Mouse (Mus musculus) skeletal muscle tissue, postnatal 0 days (tissue): ENCODE results near the gene Rps9. TPM values are rescaled to one million over a fixed set of nuclear protein-coding genes. Genes with fewer than 3 reads are reported as not detected.

ENCODE experiments used
- microRNA-seq, 2 experiments: library from miRNA; unstranded; fragments of <30 nt; microRNA quantifications; one replicate each; pipeline ENCODE4; 2016
- polyA plus RNA-seq: library from polyadenylated mRNA; unstranded; fragments of >200 nt; fragmentation: Nextera tagmentation; extraction: Ambion mirVana; gene quantifications from 2 replicates; pipeline ENCODE4 v1.2.1, GENCODE M21; 2015

Rps9 gene
- polyA plus RNA-seq, result 882 and 890 TPM in 2 replicates

GRCm38 (mm10) chr7:3703879-3704441 lies at the start of gene Rps9:
Gene Rps9, plus strand, starts transcription at chr7:3703993.

DNA sequence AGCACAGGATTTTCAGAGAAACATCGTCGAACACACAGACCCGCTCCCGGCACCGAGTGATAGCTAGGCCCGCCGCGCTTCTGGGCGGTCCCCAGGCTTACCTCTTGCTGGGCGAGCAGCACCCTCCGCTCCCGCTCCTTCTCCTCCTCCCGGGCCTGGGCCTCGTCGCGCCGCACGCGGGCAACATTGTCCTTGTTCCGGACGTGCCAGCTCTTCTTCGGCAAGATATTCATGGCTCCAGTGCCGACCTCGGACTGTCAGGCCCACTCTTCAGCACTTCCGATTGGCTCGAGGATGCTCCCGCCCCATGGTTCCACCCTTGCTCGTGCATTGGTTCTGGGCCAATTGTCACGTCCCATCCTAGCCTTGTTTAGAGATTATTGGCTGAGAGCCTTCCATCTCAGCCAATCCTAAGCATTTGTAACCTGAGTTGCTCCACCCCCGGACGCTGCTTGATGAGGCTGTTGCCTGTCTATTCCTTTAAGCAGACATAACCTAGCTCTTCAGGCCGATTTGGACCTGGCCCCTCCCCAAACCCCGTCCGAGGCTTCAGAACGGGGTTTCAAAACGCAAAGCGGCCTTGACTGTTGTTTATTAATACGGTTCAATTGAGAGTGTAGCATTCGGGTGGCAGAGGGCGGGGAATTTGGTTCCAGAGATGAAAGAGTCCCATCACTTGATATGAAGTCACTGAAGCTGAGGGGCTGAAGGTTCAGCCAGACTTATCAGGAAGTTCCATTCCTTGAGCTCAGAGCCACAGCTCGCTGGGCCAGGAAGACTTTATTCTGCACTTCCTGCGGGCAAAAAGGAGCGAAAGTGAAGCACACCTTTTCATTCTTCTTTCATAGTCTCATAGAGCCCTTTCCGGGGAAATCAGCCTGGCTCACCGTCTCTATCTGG lies 38.3 kb upstream of the Rps9 start, which contains the start of gene Leng1:
TSS of gene Leng1 (minus strand) at position 626 of the 900 bp plus-strand sequence.

DNA sequence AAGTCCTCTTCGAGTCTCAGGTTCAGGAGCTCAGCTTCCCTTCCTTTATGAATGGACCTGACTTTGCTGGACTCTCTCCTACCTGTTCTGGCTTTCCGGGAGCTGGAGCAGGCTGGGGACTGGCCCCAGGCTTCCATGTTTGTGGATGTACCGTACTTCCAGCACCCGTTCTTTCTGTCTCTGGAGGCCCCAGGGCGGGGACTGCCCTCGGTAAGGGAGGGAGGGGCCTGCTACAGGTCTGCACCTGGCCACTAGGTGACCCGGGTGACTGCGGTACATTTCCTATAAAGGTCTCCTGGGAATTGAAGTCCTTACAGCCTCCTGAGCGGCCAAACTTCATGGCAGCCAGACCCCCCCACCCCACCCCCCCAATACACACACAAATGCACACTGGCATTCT lies 26.5 kb upstream of the Rps9 start, which contains the start of gene Tmc4:
TSS of gene Tmc4 (minus strand) at position 212 of the 400 bp plus-strand sequence.

GRCm38 (mm10) chr7:3692382-3692986 lies 11.3 kb upstream of the Rps9 start, which contains the start of gene Tsen34:
Gene Tsen34, plus strand, starts transcription at chr7:3692863.

GRCm38 (mm10) chr7:3692987-3693808 lies 10.6 kb upstream of the Rps9 start, which contains the start of gene Mboat7:
Gene Mboat7, minus strand, starts transcription at chr7:3693523.

DNA sequence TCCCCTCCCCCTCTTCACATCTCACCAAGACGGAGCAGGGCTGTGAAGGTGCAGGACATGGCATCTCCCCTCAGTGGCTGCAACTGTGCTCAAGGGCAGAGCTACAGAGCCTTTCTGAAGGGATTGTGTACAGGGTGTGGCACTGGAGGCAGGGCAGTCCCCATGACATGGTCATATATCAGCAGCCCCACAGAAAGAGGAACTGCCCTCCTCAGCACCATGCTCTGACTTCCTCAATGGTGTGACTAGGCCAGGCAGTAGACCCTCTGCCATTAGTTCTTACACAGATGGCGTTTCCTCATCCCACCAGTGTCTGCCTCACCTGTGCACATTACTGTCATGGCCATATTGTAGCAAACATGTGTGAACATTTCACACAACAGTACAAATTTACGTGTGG lies 16.5 kb downstream of the Rps9 start, which contains the start of gene Pirb:
TSS of gene Pirb (minus strand) at position 124 of the 400 bp plus-strand sequence.

Small RNAs within 50 kb of the gene (microRNA-seq; reads per million reads assigned to microRNA genes)
- gene Mir3572, result 1.1 to 1.2 reads per million in 2 experiments

Other genes with a start within 250 kb of the Rps9 start
- gene Tarm1, start 201.4 kb upstream of the Rps9 start, polyA plus RNA-seq, result 0.30 and 0.50 TPM in 2 replicates
- 0.11 and 0.63 TPM in 2 replicates for gene Oscar, start 87.8 kb upstream of the Rps9 start, polyA plus RNA-seq
- 587 and 742 TPM in 2 replicates for gene Ndufa3, start 86.6 kb upstream of the Rps9 start, polyA plus RNA-seq
- 17.1 and 22.7 TPM in 2 replicates for gene Tfpt, start 74.1 kb upstream of the Rps9 start, polyA plus RNA-seq
- gene Prpf31, start 74.0 kb upstream of the Rps9 start, polyA plus RNA-seq, result 32.9 and 39.9 TPM in 2 replicates
- gene Cnot3, start 58.7 kb upstream of the Rps9 start, polyA plus RNA-seq, result 19.8 and 23.6 TPM in 2 replicates
- 21.7 and 23.7 TPM in 2 replicates for gene Leng1, start 38.2 kb upstream of the Rps9 start, polyA plus RNA-seq
- gene Tmc4, start 26.4 kb upstream of the Rps9 start, polyA plus RNA-seq, result 1.9 and 2.5 TPM in 2 replicates
- 117 and 137 TPM in 2 replicates for gene Tsen34, start 11.1 kb upstream of the Rps9 start, polyA plus RNA-seq
- gene Mboat7, start 10.5 kb upstream of the Rps9 start, polyA plus RNA-seq, result 18.1 and 19.9 TPM in 2 replicates
- gene Pirb, start 16.4 kb downstream of the Rps9 start, polyA plus RNA-seq, result 2.0 and 3.0 TPM in 2 replicates
- 0.17 TPM in 1 of 2 replicates, not detected in the other for gene Gm15448, start 121.7 kb downstream of the Rps9 start, polyA plus RNA-seq
- 0.28 and 0.62 TPM in 2 replicates for gene Pira2, start 141.1 kb downstream of the Rps9 start, polyA plus RNA-seq
- 0.13 and 0.28 TPM in 2 replicates for gene Gm14548, start 194.1 kb downstream of the Rps9 start, polyA plus RNA-seq
- gene Lilra6, start 211.5 kb downstream of the Rps9 start, polyA plus RNA-seq, result 0.09 and 0.10 TPM in 2 replicates